Mouse (Mus musculus) liver, adult 2 months (tissue): ENCODE data around the gene Wwc2. TPM values are rescaled to one million over a fixed set of nuclear protein-coding genes. Genes with fewer than 3 reads are reported as not detected.

Source experiments
- DNase-seq: peaks from one replicate; pipeline ENCODE4 v3.0.0-alpha.2; 2011; ENCODE audit warnings: low read depth, low spot score; ENCODE audit errors: extremely low read depth
- H3K27ac ChIP-seq: fragments of 200-500 bp; replicated peaks from 2 replicates; pipeline ENCODE4 v1.5.1; 2012; ENCODE audit warnings: low read depth, mild to moderate bottlenecking, control low read depth, inconsistent platforms, low read length; ENCODE audit not compliant: insufficient read depth
- H3K27me3 ChIP-seq: fragments of 200-500 bp; 2 replicates; pipeline ENCODE4 v1.6.1; 2012; ENCODE audit warnings: mild to moderate bottlenecking, moderate library complexity, low read length, inconsistent platforms; ENCODE audit not compliant: control insufficient read depth, insufficient read depth
- H3K36me3 ChIP-seq: fragments of 200-500 bp; 2 replicates; pipeline ENCODE4 v1.6.1; 2012; ENCODE audit warnings: low read length, inconsistent platforms; ENCODE audit not compliant: control insufficient read depth, insufficient read depth
- H3K4me1 ChIP-seq: fragments of 200-500 bp; 2 replicates; pipeline ENCODE4 v1.6.1; 2011; ENCODE audit warnings: low read length; ENCODE audit not compliant: control insufficient read depth, insufficient read depth
- H3K4me3 ChIP-seq: fragments of 200-500 bp; 2 replicates; pipeline ENCODE4 v1.5.1; 2011; ENCODE audit warnings: low read depth, mild to moderate bottlenecking, control low read depth, low read length, moderate library complexity; ENCODE audit not compliant: insufficient read depth
- H3K79me2 ChIP-seq: fragments of 200-500 bp; 2 replicates; pipeline ENCODE4 v1.6.1; 2012; ENCODE audit warnings: inconsistent platforms, mild to moderate bottlenecking, low read length, moderate library complexity; ENCODE audit not compliant: control insufficient read depth, insufficient read depth
- H3K9ac ChIP-seq: fragments of 200-500 bp; 2 replicates; pipeline ENCODE4 v1.6.1; 2012; ENCODE audit warnings: low read depth, mild to moderate bottlenecking, control low read depth, inconsistent platforms, low read length
- CTCF ChIP-seq: fragments of 200-500 bp; IDR thresholded peaks from 2 replicates; pipeline ENCODE4 v1.5.1; 2011; ENCODE audit warnings: low read depth, low read length, control low read depth
- POLR2A ChIP-seq: fragments of 200-500 bp; IDR thresholded peaks from 2 replicates; pipeline ENCODE4 v1.6.1; 2011; ENCODE audit warnings: low read length, control low read depth; ENCODE audit not compliant: insufficient read depth; ENCODE audit errors: extremely low read depth
- WGBS: fragments of 180-500 bp; shearing (Covaris S2); methylation state at CpG from one replicate; pipeline ENCODE4 v1.1.7; 2018; 5-methylcytosine and 5-hydroxymethylcytosine counted together
- polyA plus RNA-seq: library from polyadenylated mRNA; depleted of rRNA; stranded (reverse); fragments of >200 nt; gene quantifications from 2 replicates; pipeline ENCODE4 v1.2.3, GENCODE M21; 2012
- total RNA-seq: library from RNA; depleted of rRNA; stranded (reverse); fragments of >200 nt; gene quantifications from 2 replicates; pipeline ENCODE4 v1.2.3, GENCODE M21; 2014

Wwc2 gene
- total and polyA plus RNA-seq, 2 experiments, result 2.3 to 3.7 TPM

- Histone ChIP-seq H3K9ac (no peak overlapping the region), H3K4me3 (no peak overlapping the region), H3K36me3 (no peaks in the 10 kb centered on the region), H3K4me1 (peaks cover 2% of the 10 kb centered on the region), H3K27me3 (no peaks in the 10 kb centered on the region), H3K79me2 (peaks cover 20% of the 10 kb centered on the region; the same call in 1 of the 2 replicates), H3K27ac (no peak overlapping the region)
- DNase-seq, result no peak
- TF ChIP-seq CTCF, result no peak
- TF ChIP-seq POLR2A, result no peak
- 79% methylated on average over 20 of the region's 20 CpGs for WGBS
These were observed 23.4 kb downstream of the Wwc2 start for GRCm38 (mm10) chr8:47967045-47967920.

- WGBS, result 88% methylated on average over 4 of the region's 4 CpGs
- Histone ChIP-seq H3K4me3 (no peak overlapping the region), H3K4me1 (no peaks in the 10 kb centered on the region), H3K27ac (no peak overlapping the region), H3K36me3 (no peaks in the 10 kb centered on the region), H3K79me2 (peaks cover 22% of the 10 kb centered on the region; the same call in 1 of the 2 replicates), H3K27me3 (no peaks in the 10 kb centered on the region), H3K9ac (no peak overlapping the region)
- no peak for DNase-seq
- TF ChIP-seq CTCF (no peak), POLR2A (no peak)
These were observed 28.2 kb downstream of the Wwc2 start for GRCm38 (mm10) chr8:47962484-47962883.

- 59% methylated on average over 6 of the region's 6 CpGs for WGBS
- no peak overlapping the region for H3K4me3 ChIP-seq
- no peaks in the 10 kb centered on the region for H3K27me3 ChIP-seq
- no peak for DNase-seq
- H3K27ac ChIP-seq, result no peak overlapping the region
- H3K4me1 ChIP-seq, result no peaks in the 10 kb centered on the region
- H3K9ac ChIP-seq, result no peak overlapping the region
- H3K36me3 ChIP-seq, result no peaks in the 10 kb centered on the region
- peaks cover 19% of the 10 kb centered on the region; the same call in 1 of the 2 replicates for H3K79me2 ChIP-seq
- TF ChIP-seq POLR2A (no peak), CTCF (no peak)
These were observed 28.7 kb downstream of the Wwc2 start for GRCm38 (mm10) chr8:47962005-47962404.

- no peak overlapping the region for H3K9ac ChIP-seq
- no peaks in the 10 kb centered on the region for H3K4me1 ChIP-seq
- TF ChIP-seq POLR2A, result no peak
- no peak for TF ChIP-seq CTCF
- no peaks in the 10 kb centered on the region for H3K36me3 ChIP-seq
- H3K27me3 ChIP-seq, result no peaks in the 10 kb centered on the region
- DNase-seq, result no peak
- no peak overlapping the region for H3K4me3 ChIP-seq
- H3K27ac ChIP-seq, result no peak overlapping the region
- 98% methylated on average over 4 of the region's 4 CpGs for WGBS
- peaks cover 11% of the 10 kb centered on the region; the same call in 1 of the 2 replicates for H3K79me2 ChIP-seq
These were observed 33.2 kb downstream of the Wwc2 start for GRCm38 (mm10) chr8:47957560-47957959.

- H3K79me2 ChIP-seq, result peaks cover 5% of the 10 kb centered on the region; the same call in 1 of the 2 replicates
- no peak for DNase-seq
- no peaks in the 10 kb centered on the region for H3K27me3 ChIP-seq
- TF ChIP-seq POLR2A (no peak), CTCF (peak; percentile 63)
- WGBS, result 70% methylated on average over 7 of the region's 7 CpGs
- no peak overlapping the region for H3K9ac ChIP-seq
- no peaks in the 10 kb centered on the region; the same call in 1 of the 2 replicates for H3K4me1 ChIP-seq
- H3K4me3 ChIP-seq, result no peak overlapping the region
- H3K27ac ChIP-seq, result no peak overlapping the region
- no peaks in the 10 kb centered on the region for H3K36me3 ChIP-seq
These were observed 39.3 kb downstream of the Wwc2 start for GRCm38 (mm10) chr8:47951380-47951932.
